Mouse (Mus musculus) bone marrow macrophage, adult 2 months (primary cell): ENCODE measurements around the gene Gas2. TPM values are rescaled to one million over a fixed set of nuclear protein-coding genes. Genes with fewer than 3 reads are reported as not detected.

Experiments
- H3K27ac ChIP-seq: 2 replicates; pipeline ENCODE4 v1.5.1; 2012; ENCODE audit warnings: low read depth, low read length; ENCODE audit not compliant: insufficient read depth
- H3K4me1 ChIP-seq: 2 replicates; pipeline ENCODE4 v1.6.1; 2012; ENCODE audit warnings: low read length; ENCODE audit not compliant: control insufficient read depth, insufficient read depth
- H3K4me3 ChIP-seq: 2 replicates; pipeline ENCODE4 v1.5.1; 2012; ENCODE audit warnings: mild to moderate bottlenecking, low read length, moderate library complexity; ENCODE audit not compliant: insufficient read depth
- CTCF ChIP-seq: IDR thresholded peaks from 2 replicates; pipeline ENCODE4 v1.5.1; 2012; ENCODE audit warnings: low read depth, mild to moderate bottlenecking, low read length, moderate library complexity
- POLR2A ChIP-seq: IDR thresholded peaks from 2 replicates; pipeline ENCODE4 v1.6.1; 2012; ENCODE audit warnings: mild to moderate bottlenecking, low read depth, low read length, borderline replicate concordance
- polyA plus RNA-seq: library from polyadenylated mRNA; stranded (reverse); fragments of >200 nt; gene quantifications from 2 replicates; pipeline ENCODE4 v1.2.4, GENCODE M21; 2012; ENCODE audit not compliant: missing spikeins, insufficient read depth, insufficient read length

The Gas2 gene
- 1.4 and 2.1 TPM in 2 replicates for polyA plus RNA-seq

DNA sequence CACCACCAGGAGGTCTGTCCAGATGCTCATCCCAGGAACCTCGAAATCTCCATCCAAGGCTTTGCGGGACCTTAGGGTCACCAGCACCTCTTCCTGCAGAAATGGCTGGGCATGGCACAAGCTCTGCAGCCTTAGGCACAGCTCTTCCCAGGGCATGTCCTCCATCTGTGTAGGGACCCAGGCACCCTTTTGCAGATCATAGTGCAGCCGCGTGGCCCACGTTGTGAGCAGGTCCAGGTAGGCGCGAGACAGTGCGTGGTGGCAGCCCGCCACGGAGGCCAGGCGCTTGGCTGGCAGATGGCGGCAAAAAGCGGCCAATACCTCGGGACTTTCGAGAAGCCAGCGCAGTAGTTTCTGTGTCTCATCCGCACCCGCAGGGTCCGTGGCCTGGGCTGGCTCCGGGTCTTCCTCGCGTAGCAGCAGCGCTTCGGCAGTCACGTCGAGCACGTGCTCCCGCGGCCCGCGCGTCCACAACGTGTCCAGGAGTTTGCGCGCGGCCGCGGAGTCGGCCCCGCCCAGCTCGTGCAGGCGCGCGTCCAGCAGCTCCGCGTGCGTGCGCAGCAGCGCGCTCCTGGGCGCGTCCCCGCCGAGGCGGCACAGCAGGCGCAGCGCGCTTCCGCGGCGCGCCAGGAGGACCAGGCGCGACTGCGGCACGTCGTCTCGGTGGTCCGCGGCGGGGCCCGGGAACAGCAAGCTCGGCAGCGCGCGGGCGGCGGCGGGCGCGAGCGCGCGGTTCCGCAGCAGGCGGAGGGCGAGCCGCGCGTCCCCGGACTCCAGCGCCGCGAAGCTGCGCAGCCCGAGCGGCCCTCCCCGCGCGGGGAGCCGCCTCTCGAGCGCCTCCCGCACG, at the start of gene Gas2:
Gene Gas2 (plus strand): TSS at position 766 of the 847 bp plus-strand sequence.
- H3K4me1 ChIP-seq: peaks cover 15% of the 10 kb centered on the region
- TF ChIP-seq POLR2A (no peak), CTCF (no peak)
- H3K4me3 ChIP-seq: peak within 1 kb of the TSS; percentile 84
- H3K27ac ChIP-seq: peak within 1 kb of the TSS; percentile 85

DNA sequence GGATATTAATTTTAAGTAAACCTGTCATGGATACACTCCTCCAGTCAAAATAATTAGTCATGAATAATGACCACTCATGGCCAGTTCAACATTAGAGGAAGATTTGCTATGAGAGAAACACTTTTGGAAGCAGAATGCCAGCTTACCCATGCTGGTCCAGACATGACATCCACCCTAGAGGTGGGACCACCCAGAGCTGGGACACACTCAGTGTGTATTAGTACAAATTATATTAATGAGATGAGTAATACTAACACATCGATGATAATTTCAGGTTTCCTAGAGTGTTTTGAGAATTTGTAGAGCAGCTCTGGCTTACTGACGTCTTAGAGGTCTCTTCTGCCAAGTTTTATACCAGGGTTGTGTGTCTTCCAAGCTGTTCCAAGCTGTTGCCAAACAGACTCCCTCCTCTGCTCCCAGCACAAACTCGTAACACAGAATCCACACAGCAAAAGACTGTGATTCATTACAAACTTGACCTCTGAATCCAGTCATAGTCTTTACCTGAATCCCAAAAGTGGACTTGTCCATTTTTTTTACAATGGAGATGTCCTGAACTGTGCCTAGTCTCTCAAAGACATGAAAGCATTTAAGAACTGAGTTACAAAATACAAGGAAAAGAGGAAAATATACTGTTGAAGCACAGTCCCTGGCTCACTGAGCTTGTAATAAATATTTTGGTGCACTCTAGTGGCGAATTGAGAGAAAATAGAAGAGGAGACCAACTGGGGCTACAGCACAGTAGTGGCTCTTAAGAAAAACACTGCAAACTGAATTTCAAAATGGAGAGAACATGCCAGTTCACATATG, 46.1 kb upstream of the Gas2 start:
- Histone ChIP-seq H3K27ac (no peak overlapping the region), H3K4me3 (no peak overlapping the region)
- TF ChIP-seq CTCF: no peak
- no peak for TF ChIP-seq POLR2A

DNA sequence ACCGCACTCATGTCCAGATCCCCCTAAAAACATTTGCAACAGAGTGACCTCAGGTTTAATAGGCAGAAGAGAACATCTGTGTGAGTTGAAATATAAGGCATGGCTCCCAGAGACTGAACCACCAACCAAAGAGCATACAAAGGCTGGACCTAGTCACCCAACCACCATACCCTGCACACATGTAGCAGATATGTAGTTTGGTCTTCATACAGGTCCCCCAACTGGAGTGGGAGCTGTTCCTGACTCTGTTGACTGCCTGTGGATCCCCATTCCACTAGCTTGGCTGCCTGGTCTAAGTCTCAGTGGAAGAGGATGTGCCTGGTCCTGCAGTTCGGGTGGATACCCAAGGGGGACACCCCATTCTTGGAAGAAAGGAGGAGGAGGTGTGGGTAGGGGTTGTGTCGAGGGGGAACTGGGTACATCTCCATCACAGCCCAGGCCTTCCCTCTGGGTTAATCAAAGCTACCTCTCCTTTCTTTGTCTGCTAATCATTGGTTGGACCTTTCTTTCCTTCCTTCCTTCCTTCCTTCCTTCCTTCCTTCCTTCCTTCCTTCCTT, 45.5 kb upstream of the Gas2 start:
- Histone ChIP-seq H3K27ac (no peak overlapping the region), H3K4me3 (no peak overlapping the region), H3K4me1 (no peaks in the 10 kb centered on the region)
- TF ChIP-seq CTCF: no peak
- TF ChIP-seq POLR2A: no peak

More for the DNA sequence above, 46.1 kb upstream of the Gas2 start:
- H3K4me1 ChIP-seq: no peaks in the 10 kb centered on the region

DNA sequence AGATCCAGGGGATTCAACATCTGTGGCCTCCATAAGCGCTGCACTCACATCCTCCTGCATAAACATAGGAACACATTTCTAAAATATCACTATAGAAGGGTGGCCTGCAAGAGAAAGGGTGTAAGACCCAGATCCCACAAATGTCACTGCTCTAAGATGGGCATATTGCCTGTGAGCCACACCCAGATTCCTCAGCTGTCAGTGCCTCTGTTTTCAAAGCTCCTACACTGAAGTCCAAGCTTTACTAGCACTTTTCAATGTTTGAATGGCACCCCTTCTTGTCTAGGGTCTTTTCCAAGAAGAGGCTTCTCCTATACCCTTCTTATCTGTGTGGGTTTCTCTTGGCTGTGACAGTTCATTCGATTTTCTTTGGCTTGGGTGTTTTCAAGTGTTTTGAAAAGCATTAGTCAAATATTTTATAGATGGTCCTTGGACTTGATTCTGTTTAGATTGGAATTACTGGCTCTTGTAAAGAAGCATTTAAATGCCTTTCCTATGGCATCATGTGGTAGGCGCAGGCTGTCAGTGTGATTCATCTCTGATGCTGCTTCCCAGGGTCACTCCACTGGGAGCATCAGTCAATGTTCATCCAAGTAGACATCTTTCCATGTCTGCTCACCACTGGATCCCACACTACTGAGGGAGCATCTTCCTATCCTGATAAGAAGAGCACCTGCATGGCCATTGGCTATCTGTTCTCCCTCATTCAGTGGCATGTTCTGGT, 43.4 kb upstream of the Gas2 start:
- TF ChIP-seq POLR2A: no peak
- no peak for TF ChIP-seq CTCF
- H3K27ac ChIP-seq: no peak overlapping the region
- H3K4me1 ChIP-seq: no peaks in the 10 kb centered on the region

DNA sequence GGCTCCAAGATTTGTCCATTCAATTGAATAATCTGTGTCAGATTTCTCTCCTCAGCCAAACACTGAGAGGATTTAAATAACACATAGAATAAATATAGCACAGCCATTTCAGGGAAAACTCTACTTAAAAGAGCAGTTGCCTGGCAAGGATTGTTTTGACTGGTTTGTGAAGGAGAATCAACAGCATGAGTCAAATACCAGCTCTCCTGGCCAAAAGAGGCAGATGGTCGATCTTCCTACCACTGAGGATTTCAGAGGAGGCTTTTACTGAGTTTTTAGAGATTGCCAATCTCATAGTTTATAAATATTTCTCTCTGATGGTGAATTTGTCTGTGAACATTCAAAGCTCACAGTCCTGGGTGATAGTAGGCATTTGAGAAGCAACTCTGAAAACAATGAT, 41.9 kb upstream of the Gas2 start:
- H3K4me1 ChIP-seq: no peaks in the 10 kb centered on the region
- no peak overlapping the region for H3K4me3 ChIP-seq
- TF ChIP-seq CTCF: no peak
- TF ChIP-seq POLR2A: no peak
- H3K27ac ChIP-seq: no peak overlapping the region

More for the DNA sequence above, 43.4 kb upstream of the Gas2 start:
- H3K4me3 ChIP-seq: no peak overlapping the region

DNA sequence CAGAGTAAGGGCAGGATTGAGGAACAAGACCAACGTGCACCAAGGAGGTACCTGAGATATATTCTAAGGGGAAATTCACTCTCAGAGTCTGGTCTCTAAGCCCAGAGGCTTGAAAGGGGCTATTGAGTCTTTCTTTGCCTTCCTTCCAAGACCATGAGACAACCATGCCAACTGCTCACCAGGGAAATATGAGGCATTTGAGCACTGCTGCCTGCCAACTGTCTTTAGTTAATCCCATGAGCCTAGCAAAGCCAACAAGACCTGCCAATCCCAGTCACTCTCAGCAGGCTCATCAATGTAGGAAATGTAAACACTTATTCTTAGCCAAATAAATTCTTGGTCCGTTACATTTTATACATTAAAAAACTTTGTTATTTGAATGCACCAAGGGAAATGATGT, 40.3 kb upstream of the Gas2 start:
- no peak for TF ChIP-seq CTCF
- TF ChIP-seq POLR2A: no peak
- H3K4me1 ChIP-seq: no peaks in the 10 kb centered on the region
- no peak overlapping the region for H3K27ac ChIP-seq
- H3K4me3 ChIP-seq: no peak overlapping the region

DNA sequence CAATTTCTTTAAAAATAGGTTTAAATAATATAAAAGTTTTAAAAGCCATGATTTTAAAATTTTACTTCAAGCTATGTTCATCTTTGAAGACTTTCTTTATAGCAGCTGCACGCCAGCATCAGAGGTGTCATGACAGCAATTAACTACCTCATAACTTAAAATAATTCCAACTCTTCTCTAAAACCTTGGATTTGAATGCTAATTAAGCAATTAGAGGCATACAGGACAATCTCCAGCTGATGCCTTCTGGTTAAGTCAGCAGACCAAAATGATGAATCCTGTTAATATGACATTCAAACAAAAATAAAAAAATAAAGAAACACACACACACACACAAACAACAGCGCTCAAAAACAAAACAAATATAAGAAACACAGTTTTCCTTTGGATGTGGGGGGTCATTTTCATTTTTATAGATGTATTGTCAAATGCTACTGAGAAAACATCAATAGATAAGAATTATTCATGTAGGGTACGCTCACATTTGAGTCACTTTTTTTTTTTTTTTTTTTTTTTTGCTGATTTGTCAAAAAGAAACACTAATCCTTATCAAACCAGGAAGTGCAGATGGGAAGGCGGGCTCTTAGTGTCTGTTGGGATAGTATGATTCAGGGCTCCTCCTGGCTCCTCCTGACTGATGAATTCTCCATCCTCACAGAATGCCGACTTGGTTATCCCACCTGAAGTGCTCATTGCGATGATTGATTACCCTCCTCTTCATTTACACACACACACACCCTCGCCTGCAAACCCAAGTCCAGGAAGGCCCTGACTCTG, 38.1 kb upstream of the Gas2 start:
- TF ChIP-seq POLR2A (no peak), CTCF (no peak)
- H3K27ac ChIP-seq: no peak overlapping the region
- no peak overlapping the region for H3K4me3 ChIP-seq
- no peaks in the 10 kb centered on the region for H3K4me1 ChIP-seq

DNA sequence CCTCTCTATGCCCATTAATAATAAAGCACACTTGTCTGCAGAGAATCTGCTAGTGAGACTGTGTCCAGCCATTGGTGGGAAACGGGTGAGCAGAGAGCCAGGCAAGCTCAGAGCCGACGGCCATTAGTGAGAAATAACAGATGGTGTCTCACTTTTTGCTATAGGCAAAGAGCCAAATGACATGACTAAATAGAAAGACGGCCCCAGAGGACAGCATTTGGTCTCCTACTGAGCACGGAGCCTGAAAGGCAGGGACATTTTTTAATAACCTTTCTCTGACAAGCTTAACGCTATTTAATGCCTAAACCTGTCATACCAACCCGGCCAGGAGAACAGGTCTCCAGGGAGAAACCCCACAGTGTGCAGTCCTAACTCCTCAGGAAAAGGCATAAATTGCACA, 29.9 kb upstream of the Gas2 start:
- H3K4me3 ChIP-seq: no peak overlapping the region
- H3K4me1 ChIP-seq: no peaks in the 10 kb centered on the region
- no peak overlapping the region for H3K27ac ChIP-seq
- TF ChIP-seq POLR2A (no peak), CTCF (no peak)

DNA sequence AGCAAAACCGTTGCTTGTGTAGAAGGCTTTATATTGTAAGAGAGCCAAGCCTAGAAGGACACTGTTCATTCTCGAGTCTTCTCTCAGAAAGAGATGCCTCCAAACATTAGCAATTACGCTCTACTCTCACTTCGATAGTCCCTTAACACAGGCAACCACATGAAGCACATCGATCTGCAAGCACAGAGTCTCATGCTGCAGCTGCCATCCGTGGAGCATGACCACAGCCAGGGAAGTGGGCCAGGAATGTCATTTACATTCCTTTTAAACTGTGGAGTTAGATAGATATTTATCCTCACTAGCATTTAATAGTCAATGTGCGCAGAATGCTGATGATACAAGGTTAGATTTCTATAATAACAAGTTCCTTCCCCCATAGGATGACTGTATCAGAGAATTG, 21.3 kb upstream of the Gas2 start:
- Histone ChIP-seq H3K4me1 (no peaks in the 10 kb centered on the region), H3K27ac (no peak overlapping the region), H3K4me3 (no peak overlapping the region)
- TF ChIP-seq POLR2A (no peak), CTCF (no peak)
